Mouse (Mus musculus): ENCODE data around the gene Fam104a.
A peak's percentile ranks its signal among the peaks of the same experiment; 100 is the strongest.
"Not testable (repeated sequence)": the region's sequence is repeated elsewhere in the genome, so short reads cannot be mapped to it uniquely, and the experiment has no call there.

Fam104a gene

GRCm38 (mm10) chr11:113664279-113664678 lies 19.7 kb downstream of the Fam104a start:
- DNase-seq (ENCODE audit: low spot score) = no peak

DNA sequence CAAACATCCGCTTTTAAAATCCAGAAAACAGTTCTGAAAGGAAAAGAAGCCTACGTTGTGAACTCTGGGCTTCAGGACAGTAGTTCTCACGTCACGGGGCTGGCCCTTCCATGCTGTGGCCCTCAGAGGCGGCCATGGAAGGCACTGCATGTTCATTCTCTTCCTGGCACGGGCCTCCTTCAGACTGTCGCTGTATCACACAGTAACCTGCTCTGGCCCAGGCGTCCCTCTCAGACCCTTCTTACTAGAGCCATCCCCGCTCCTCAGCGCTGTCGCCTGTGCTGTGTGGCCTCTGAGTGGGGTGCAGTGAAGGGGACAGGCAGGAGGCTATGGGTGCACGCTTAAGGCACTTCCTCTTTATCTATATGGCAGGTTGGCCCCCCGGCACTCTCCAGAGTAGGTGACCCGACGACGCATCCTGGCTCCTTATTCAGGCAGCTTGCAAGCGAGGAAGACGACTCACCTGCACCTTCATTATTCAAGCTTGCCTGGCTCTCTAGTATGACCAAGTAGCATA lies 22.1 kb downstream of the Fam104a start:
- no peak for DNase-seq (ENCODE audit: low spot score)

- no peak for DNase-seq (ENCODE audit: low spot score)
Measured at GRCm38 (mm10) chr11:113660940-113661339, 23.0 kb downstream of the Fam104a start.

DNA sequence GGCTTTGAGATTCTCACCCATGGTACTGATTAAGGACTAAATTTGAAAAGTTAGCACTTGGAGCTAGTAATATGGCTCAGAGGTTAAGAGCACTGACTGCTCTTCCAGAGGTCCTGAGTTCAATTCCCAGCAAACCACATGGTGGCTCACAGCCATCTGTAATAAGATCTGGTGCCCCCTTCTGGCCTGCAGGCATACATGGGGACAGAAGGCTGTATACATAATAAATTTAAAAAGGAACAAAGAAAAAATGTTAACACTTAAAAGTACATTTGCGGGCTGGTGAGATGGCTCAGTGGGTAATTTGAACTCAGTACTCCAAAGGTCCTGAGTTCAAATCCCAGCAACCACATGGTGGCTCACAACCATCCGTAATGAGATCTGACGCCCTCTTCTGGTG lies 23.7 kb downstream of the Fam104a start:
- not testable (repeated sequence) for DNase-seq (ENCODE audit: low spot score)

DNA sequence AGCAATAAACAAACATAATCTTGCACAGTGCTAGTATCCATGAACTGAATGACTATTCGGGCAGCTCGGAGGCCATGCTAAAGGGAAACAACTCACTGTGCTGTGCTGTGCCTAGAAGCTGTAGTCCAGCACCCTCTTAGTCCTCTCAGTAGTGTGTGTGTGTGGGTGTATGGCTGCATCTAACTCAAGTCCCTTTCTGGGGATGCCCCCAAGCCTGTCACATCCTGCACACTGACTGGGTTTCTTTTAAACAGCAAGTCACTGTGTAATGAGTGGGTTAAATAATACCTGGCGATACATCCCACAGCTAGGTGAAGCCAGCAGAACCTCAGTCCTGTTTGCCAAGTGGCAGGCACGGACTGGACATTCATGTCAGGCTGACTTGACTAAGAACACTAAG lies 25.2 kb downstream of the Fam104a start:
- no peak for DNase-seq (ENCODE audit: low spot score)

DNA sequence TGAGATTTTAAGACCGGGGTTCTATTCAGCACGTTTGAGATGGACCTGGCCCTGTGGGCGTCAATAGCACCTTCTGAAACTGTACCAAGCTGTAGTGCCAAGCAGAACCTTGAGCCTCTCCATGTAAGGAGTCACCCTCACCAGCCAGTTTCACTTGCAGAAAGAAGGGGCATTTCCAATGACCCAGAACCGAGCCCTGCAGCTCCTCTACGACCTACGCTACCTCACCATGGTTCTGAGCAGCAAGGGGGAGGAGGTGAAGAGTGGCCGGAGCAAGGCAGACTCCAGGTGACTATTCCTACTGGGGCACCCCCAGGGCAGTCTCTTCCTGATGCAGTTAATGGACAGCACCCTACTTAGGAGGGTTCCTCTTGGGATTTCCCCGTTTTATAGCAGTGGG lies 25.6 kb downstream of the Fam104a start:
- no peak for DNase-seq (ENCODE audit: low spot score)

- DNase-seq (ENCODE audit: low spot score) = no peak
Measured at GRCm38 (mm10) chr11:113657221-113657620, 26.7 kb downstream of the Fam104a start.

DNA sequence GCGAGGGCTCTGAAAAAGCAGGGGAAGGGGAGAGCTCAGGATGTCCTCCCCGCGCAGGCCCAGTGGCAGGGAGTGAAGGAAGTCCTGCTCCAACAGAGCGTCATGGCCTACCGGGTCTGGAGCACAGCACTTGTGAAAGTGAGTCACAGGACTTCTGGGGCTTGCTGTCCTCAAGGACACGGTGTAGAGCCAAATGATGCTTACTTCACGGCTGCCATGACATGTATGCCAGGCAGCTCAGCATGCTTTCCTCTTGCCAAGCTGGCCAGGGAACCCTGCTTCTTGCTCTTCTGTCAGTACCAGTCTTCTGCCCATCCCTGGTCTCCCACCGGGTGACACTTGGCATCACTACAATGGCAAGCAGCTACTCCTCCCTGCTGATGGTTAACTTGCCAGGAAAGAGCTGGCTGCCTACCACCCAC lies 27.4 kb downstream of the Fam104a start:
- no peak for DNase-seq (ENCODE audit: low spot score)

DNA sequence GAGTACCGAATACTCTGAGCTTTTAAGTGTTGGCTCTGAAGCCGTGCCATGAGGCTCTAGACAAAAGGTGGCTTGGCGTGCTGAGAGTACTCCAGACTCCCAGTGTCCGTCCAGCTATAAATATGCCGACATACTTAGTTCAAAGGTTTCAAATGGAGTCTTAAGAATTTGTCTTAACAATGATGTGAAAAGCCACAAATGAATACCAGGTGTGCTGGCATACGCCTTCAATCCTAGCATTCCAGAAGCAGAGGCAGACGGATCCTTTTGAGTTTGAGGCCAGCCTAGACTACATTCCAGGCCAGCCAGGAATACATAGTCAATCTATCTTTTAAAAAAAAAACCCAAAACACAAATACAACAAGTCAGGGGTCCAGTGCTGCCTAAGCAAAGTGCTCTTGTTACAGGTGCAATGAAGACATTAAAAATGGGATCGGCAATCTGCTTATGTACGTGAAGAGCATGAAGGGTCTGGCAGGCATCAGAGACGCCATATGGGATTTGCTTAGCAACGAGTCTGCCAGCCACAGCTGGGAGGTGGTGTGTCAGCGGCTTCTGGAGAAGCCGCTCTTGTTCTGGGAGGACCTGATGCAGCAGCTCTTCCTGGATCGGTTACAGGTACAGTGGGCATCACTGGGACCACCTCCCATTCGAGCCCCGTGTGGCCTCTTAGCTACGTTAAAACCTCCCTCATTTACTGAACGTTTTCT lies 29.2 kb downstream of the Fam104a start:
- DNase-seq (ENCODE audit: low spot score) = no peak

DNA sequence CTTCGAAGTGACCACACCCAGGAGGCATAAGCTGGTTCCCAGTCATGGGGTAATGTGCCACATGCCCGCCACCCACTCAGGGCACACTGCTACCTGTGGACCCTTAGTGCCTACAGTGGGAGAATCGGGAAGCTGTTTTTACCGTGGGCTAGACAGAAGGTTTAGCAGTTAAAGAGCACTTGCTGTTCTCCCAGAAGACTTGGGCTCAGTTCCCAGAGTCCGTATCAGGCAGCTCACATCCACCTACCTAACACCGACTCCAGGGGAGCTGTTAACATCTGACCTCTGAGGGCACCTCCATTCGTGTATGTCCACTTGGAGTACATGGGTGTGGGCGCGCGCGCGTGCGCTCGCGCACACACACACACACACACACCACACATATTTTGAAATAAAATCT lies 29.9 kb downstream of the Fam104a start:
- DNase-seq (ENCODE audit: low spot score) = no peak

GRCm38 (mm10) chr11:113652516-113652915 lies 31.4 kb downstream of the Fam104a start:
- DNase-seq (ENCODE audit: low spot score) = no peak

DNA sequence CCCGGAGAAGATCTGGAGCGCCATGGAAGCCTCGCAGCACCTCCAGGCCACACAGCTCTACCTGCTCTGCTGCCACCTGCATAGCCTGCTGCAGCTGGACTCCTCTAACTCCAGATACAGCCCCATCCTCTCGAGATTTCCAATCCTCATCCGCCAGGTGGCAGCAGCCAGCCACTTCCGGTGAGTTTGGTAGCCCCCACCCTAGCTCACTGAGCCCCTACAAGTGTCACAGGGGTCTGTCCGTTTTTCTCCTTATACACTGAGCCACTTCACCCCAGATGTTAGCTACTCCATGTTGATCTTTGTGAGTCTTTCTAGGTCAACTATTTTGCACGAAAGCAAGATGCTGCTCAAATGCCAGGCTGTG lies 32.1 kb downstream of the Fam104a start:
- peak; percentile 69 for DNase-seq (ENCODE audit: low spot score)

GRCm38 (mm10) chr11:113651206-113651906 lies 32.6 kb downstream of the Fam104a start:
- no peak for DNase-seq (ENCODE audit: low spot score)

DNA sequence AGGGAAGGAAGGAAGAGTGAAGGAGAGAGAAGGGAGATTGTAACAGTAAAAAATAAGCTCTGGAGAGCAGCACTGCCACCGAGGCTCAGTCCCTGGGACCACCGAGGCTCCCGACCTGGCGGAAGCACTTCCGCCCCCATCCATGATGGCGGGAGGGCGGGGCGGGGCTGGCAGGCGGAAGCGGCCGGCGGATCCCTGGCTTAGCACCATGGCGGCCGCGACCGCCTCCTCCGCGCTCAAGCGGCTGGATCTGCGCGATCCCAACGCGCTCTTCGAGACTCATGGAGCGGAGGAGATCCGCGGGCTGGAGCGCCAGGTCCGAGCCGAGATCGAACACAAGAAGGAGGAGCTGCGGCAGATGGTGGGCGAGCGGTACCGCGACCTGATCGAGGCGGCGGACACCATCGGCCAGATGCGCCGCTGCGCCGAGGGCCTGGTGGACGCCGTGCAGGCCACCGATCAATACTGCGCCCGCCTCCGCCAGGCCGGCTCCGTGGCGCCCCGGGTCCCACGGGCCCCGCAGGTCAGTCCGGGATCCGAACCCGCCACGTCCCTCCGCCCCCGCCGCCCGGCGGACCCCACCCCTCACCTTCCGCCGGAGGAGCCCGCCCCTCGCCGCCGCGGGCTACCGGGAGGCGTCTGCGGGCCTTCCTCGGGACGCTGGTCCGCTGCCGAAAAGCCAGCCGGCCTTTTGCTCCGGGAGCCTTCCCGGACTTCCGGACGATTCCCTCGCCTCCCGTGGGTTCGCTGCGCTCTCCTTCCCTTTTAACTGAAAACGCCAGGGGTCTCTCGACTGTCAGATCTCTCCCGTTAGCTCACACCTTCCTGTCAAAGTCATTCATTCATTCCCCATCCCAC lies 34.4 kb downstream of the Fam104a start, which contains the start of gene Slc39a11:
Gene Slc39a11 (minus strand): TSS at position 727 of the 858 bp plus-strand sequence.
- peak; percentile 66 for DNase-seq (ENCODE audit: low spot score)

GRCm38 (mm10) chr11:113648690-113649352 lies 35.1 kb downstream of the Fam104a start, which contains the start of gene Cog1:
Cog1 (plus strand) TSS chr11:113649169.
- no peak for DNase-seq (ENCODE audit: low spot score)

DNA sequence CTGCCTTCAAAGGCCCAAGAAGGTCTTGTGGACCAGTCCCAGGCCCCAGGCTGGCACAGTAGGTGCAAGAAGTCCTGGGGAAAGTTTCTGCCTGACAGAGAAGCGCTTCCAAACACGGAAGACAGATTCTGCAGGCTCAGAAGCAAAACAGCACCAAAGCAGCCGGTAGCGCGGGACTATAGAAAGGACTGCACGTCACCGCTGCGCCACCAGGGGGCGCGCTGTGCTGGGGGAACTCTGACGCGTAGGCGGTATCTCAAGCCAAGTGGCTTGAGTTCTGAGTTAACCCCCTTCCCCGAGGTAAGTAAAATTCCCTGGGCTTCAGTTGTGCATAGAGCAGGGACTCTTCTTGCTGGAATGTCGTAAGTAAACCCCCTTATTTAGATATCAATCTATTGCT lies 35.8 kb downstream of the Fam104a start:
- peak; percentile 78 for DNase-seq (ENCODE audit: low spot score)

- no peak for DNase-seq (ENCODE audit: low spot score)
Measured at GRCm38 (mm10) chr11:113645181-113645580, 38.8 kb downstream of the Fam104a start.

DNA sequence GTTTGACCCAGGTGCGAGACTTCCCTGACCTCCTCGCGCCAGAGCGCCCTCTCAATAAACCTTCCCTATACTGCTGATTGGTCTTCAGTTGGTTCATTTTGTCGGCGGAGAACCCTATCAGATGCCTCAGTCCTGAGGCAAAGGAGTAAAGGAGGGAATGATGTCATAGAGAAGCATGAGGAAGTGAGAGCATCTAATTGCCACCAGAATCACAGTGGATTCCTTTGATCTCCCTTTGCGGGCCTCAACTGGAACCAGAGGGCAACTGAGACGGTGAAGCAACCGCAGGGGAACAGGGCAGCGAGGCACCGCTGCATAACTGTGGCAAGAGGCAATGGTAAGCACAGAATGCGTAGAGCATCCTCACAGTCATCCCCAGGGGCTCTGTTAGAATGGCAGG lies 45.3 kb downstream of the Fam104a start:
- DNase-seq (ENCODE audit: low spot score) = no peak

- DNase-seq (ENCODE audit: low spot score) = no peak
Measured at GRCm38 (mm10) chr11:113634699-113635121, 49.2 kb downstream of the Fam104a start.

GRCm38 (mm10) chr11:113633398-113633797 lies 50.6 kb downstream of the Fam104a start:
- no peak for DNase-seq (ENCODE audit: low spot score)

DNA sequence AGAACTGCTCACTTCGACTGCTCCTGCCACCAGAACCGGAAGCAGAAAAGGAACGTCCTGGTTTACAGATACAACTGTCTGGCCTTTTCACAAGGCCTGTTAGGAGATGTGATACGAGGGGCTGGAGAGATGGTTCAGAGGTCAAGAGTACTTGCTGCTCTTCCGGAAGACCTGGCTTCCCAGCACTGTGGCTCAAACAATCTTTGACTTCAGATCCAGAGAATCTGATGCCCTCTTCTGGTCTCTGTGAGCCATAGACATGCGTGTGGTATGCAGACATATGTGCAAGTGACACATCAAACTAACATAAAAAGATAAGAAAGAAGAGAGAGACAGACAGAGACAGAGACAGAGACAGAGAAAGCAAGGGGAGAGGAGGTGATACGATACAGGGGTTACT lies 51.7 kb downstream of the Fam104a start:
- DNase-seq (ENCODE audit: low spot score) = no peak

- no peak for DNase-seq (ENCODE audit: low spot score)
Measured at GRCm38 (mm10) chr11:113631862-113632261, 52.1 kb downstream of the Fam104a start.
